In genomic region chr4:152332952-152333351, GRCm38 (mm10) we compare ENCODE assay signal across 8 mouse cellular contexts. TPM values are rescaled to one million over a fixed set of nuclear protein-coding genes. Genes with fewer than 3 reads are reported as not detected.
DNase-seq lines count a peak whose midpoint lies in the region; ATAC-seq lines count a peak whose summit lies in the region.

No protein-coding gene starts in this region.

- H3K4me3 ChIP-seq in embryonic facial prominence, embryonic 11.5 days (ENCODE audit: low read depth, low read length), result no peak overlapping the region

- intact Hi-C loops in heart, postnatal 10 days (cut with DNase I), result loop anchor here (1.0 to 2.0 kb wide), 2 partner anchors 101 to 158 kb away; no protein-coding TSS in a partner anchor

- no peak overlapping the region for H3K27ac ChIP-seq in embryonic facial prominence, embryonic 11.5 days (replicated peaks; ENCODE audit: low read depth, low read length)

- no peak overlapping the region for H3K4me2 ChIP-seq in embryonic facial prominence, embryonic 11.5 days (ENCODE audit: low read depth, low read length)

- H3K9me3 ChIP-seq in embryonic facial prominence, embryonic 11.5 days (replicated peaks; ENCODE audit: control insufficient read depth, low read length), result no peaks in the 10 kb centered on the region

- no peaks in the 10 kb centered on the region for H3K4me1 ChIP-seq in embryonic facial prominence, embryonic 11.5 days (ENCODE audit: control insufficient read depth, insufficient read depth, low read length)

- H3K36me3 ChIP-seq in embryonic facial prominence, embryonic 11.5 days (replicated peaks; ENCODE audit: control insufficient read depth, insufficient read depth, low read depth, low read length), result peaks cover 28% of the 10 kb centered on the region

- WGBS in embryonic facial prominence, embryonic 11.5 days, result 41% methylated on average over 2 of the region's 2 CpGs

- peaks cover 9% of the 10 kb centered on the region for H3K27me3 ChIP-seq in embryonic facial prominence, embryonic 11.5 days (ENCODE audit: control insufficient read depth, insufficient read depth, low read length)

- peak; percentile 54 for DNase-seq in CD4-positive helper T cell, adult 2 months (ENCODE audit: low read depth, low spot score)
- peak; percentile 87 for DNase-seq in NIH3T3 (ENCODE audit: low read depth)
- DNase-seq in embryonic facial prominence, embryonic 11.5 days (ENCODE audit: low spot score), result peak; percentile 83
- peak; percentile 76 to 83 for DNase-seq in heart, postnatal 10 days
- peak; percentile 60 to 83 for DNase-seq in kidney, postnatal 36 days
- DNase-seq in lung, postnatal 36 days, result peak; percentile 76
- peak; percentile 79 to 84 for DNase-seq in right cerebral cortex, postnatal 10 days (ENCODE audit: low spot score in 2 of 2)
- no peak for DNase-seq in cerebellum, adult 9-11 months

- H3K9ac ChIP-seq in embryonic facial prominence, embryonic 11.5 days (replicated peaks; ENCODE audit: low read length), result no peak overlapping the region

- ATAC-seq in embryonic facial prominence, embryonic 11.5 days (replicated peaks; ENCODE audit: insufficient number of reproducible peaks, low FRiP score, low TSS enrichment, low read depth), result peak; percentile 32; the same call in 1 of the 2 replicates

RNA-seq across cellular contexts. Expression of gene Chd5, which starts 5.5 kb away (rescaled TPM):
- 0.14 TPM in 2 replicates for polyA plus RNA-seq in embryonic facial prominence, embryonic 11.5 days (2014; fragmentation: Nextera tagmentation; extraction: Ambion mirVana)
- under 1 TPM; 0.05 to 0.17 TPM for total RNA-seq in heart, postnatal 10 days (2021)

RNA-seq across cellular contexts. Expression of gene Rpl22, which starts 7.4 kb away (rescaled TPM):
- polyA plus RNA-seq in embryonic facial prominence, embryonic 11.5 days (2014; fragmentation: Nextera tagmentation; extraction: Ambion mirVana), result 404 and 441 TPM in 2 replicates
- 100 to 1,000 TPM; 283 to 290 TPM for total RNA-seq in heart, postnatal 10 days (2021)

RNA-seq across cellular contexts. Expression of gene Rnf207, which starts 14.2 kb away (rescaled TPM):
- polyA plus RNA-seq in embryonic facial prominence, embryonic 11.5 days (2014; fragmentation: Nextera tagmentation; extraction: Ambion mirVana), result 0.41 and 1.0 TPM in 2 replicates
- total RNA-seq in heart, postnatal 10 days (2021), result 100 to 1,000 TPM in 1 of 2 experiments, 10 to 100 TPM in 1; 95.9 to 112 TPM

RNA-seq across cellular contexts. Expression of gene Icmt, which starts 35.9 kb away (rescaled TPM):
- polyA plus RNA-seq in embryonic facial prominence, embryonic 11.5 days (2014; fragmentation: Nextera tagmentation; extraction: Ambion mirVana), result 23.4 and 24.8 TPM in 2 replicates
- 10 to 100 TPM; 27.3 to 33.4 TPM for total RNA-seq in heart, postnatal 10 days (2021)

RNA-seq across cellular contexts. Expression of gene Hes3, which starts 41.5 kb away (rescaled TPM):
- polyA plus RNA-seq in embryonic facial prominence, embryonic 11.5 days (2014; fragmentation: Nextera tagmentation; extraction: Ambion mirVana), result 0.32 and 0.65 TPM in 2 replicates
- total RNA-seq in heart, postnatal 10 days (2021), result not detected
